Mouse (Mus musculus) brain, embryonic 14.5 days (tissue): ENCODE measurements around the gene Depp1. TPM values are rescaled to one million over a fixed set of nuclear protein-coding genes. Genes with fewer than 3 reads are reported as not detected.

ENCODE experiments used
- DNase-seq: peaks from one replicate; pipeline ENCODE4 v3.0.0-alpha.2; 2011; ENCODE audit warnings: low read depth
- CTCF ChIP-seq: fragments of 200-500 bp; IDR thresholded peaks from 2 replicates; pipeline ENCODE4 v1.5.1; 2012; ENCODE audit warnings: inconsistent platforms, mild to moderate bottlenecking, moderate library complexity, borderline replicate concordance; ENCODE audit not compliant: insufficient read depth, insufficient read length; ENCODE audit errors: extremely low read depth
- POLR2A ChIP-seq: fragments of 200-500 bp; IDR thresholded peaks from 2 replicates; pipeline ENCODE4 v1.6.1; 2012; ENCODE audit warnings: mild to moderate bottlenecking, inconsistent platforms, borderline replicate concordance; ENCODE audit not compliant: poor library complexity, insufficient read depth, insufficient read length, severe bottlenecking; ENCODE audit errors: extremely low read depth
- polyA plus RNA-seq: library from polyadenylated mRNA; depleted of rRNA; stranded (reverse); fragments of >200 nt; gene quantifications from 2 replicates; pipeline ENCODE4 v1.2.3, GENCODE M21; 2012; rRNA removed

Gene Depp1
- polyA plus RNA-seq, 1 experiment = 3.4 TPM

DNA sequence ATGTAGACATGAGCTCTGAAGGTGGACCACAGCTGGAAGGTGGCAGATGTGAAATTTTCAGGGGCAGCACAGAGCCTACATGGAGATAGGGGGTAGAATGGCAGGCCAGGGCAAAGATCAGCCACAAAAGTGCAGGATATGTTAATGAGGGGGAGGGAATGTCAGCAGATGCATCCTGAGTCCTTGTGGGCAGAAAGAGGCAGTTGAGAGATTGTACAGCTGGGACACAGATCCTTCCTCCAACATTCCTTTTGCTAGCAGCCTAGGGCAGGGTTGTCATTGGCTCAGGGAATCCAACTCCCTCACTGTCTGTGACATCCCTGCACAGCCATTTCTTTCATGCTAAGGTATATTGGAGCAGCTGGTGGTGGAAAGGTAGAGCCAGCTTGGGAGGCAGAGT, 50.4 kb downstream of the Depp1 start:
- TF ChIP-seq POLR2A (no peak), CTCF (no peak)
- DNase-seq = no peak

Other genes starting within 250 kb of the Depp1 start
- 0.33 and 0.46 TPM in 2 replicates for gene Alox5, start 189.4 kb upstream of the Depp1 start, polyA plus RNA-seq
- not detected in 2 replicates for gene Olfr211, start 161.5 kb upstream of the Depp1 start, polyA plus RNA-seq
- gene Olfr212, start 144.1 kb upstream of the Depp1 start, polyA plus RNA-seq = 0.03 and 0.04 TPM in 2 replicates
- not detected in 2 replicates for gene Olfr213, start 112.2 kb upstream of the Depp1 start, polyA plus RNA-seq
- 0.15 TPM in 1 of 2 replicates, not detected in the other for gene Gm5580, start 99.5 kb upstream of the Depp1 start, polyA plus RNA-seq
- not detected in 2 replicates for gene Olfr214, start 96.4 kb upstream of the Depp1 start, polyA plus RNA-seq
- gene Olfr215, start 66.4 kb upstream of the Depp1 start, polyA plus RNA-seq = 0.01 TPM in 1 of 2 replicates, not detected in the other
- gene Zfp422, start 21.6 kb upstream of the Depp1 start, polyA plus RNA-seq = 112 and 162 TPM in 2 replicates
- gene Rassf4, start 23.3 kb downstream of the Depp1 start, polyA plus RNA-seq = 6.8 and 11.2 TPM in 2 replicates
- gene Tmem72, start 66.3 kb downstream of the Depp1 start, polyA plus RNA-seq = 0.18 and 0.63 TPM in 2 replicates